Mouse (Mus musculus) E14TG2a.4 (cell line): Measurements from ENCODE around the gene Gdf3.

ENCODE experiments used
- H3K27me3 ChIP-seq: 2 replicates; pipeline ENCODE4 v1.6.1; 2014; ENCODE audit warnings: low read length, control low read depth; ENCODE audit not compliant: insufficient read depth
- H3K36me3 ChIP-seq: 2 replicates; pipeline ENCODE4 v1.6.1; 2014; ENCODE audit warnings: low read length, control low read depth; ENCODE audit not compliant: insufficient read depth
- H3K4me1 ChIP-seq: replicated peaks from 2 replicates; pipeline ENCODE4 v1.6.1; 2014; ENCODE audit warnings: low read depth, low read length, control low read depth
- H3K4me3 ChIP-seq: replicated peaks from 2 replicates; pipeline ENCODE4 v1.5.1; 2014; ENCODE audit warnings: mild to moderate bottlenecking, low read length
- H3K9me3 ChIP-seq: 2 replicates; pipeline ENCODE4 v1.6.1; 2014; ENCODE audit warnings: low read length, control low read depth
- CTCF ChIP-seq: conservative IDR thresholded peaks from 2 replicates; pipeline ENCODE4 v1.5.1; 2014; ENCODE audit warnings: low read length
- NANOG ChIP-seq: IDR thresholded peaks from 2 replicates; pipeline ENCODE4 v1.6.1; 2014; ENCODE audit warnings: borderline replicate concordance, low read length, mixed read lengths
- POU5F1 ChIP-seq: IDR thresholded peaks from 2 replicates; pipeline ENCODE4 v1.6.1; 2014; ENCODE audit warnings: low read length, borderline replicate concordance

Gdf3 gene

GRCm38 (mm10) chr6:122601615-122602014 is 8.3 kb downstream of the Gdf3 start:
- Histone ChIP-seq H3K4me1 (peaks cover 42% of the 10 kb centered on the region), H3K9me3 (no peaks in the 10 kb centered on the region), H3K27me3 (no peaks in the 10 kb centered on the region), H3K4me3 (peak overlapping the region; percentile 59; the same call in 1 of the 2 replicates), H3K36me3 (peaks cover 37% of the 10 kb centered on the region)
- TF ChIP-seq POU5F1, result no peak
- TF ChIP-seq CTCF, result no peak
- TF ChIP-seq NANOG, result no peak

GRCm38 (mm10) chr6:122601031-122601430 is 8.9 kb downstream of the Gdf3 start:
- TF ChIP-seq POU5F1, result no peak
- no peak for TF ChIP-seq NANOG
- TF ChIP-seq CTCF, result no peak
- H3K9me3 ChIP-seq, result no peaks in the 10 kb centered on the region
- H3K36me3 ChIP-seq, result peaks cover 33% of the 10 kb centered on the region
- H3K4me1 ChIP-seq, result peaks cover 39% of the 10 kb centered on the region
- H3K27me3 ChIP-seq, result no peaks in the 10 kb centered on the region
- H3K4me3 ChIP-seq, result no peak overlapping the region

- Histone ChIP-seq H3K9me3 (no peaks in the 10 kb centered on the region), H3K4me3 (no peak overlapping the region), H3K4me1 (peaks cover 38% of the 10 kb centered on the region), H3K36me3 (peaks cover 26% of the 10 kb centered on the region), H3K27me3 (no peaks in the 10 kb centered on the region)
- no peak for TF ChIP-seq CTCF
Measured at GRCm38 (mm10) chr6:122600066-122600646, 9.7 kb downstream of the Gdf3 start.

GRCm38 (mm10) chr6:122599054-122599737 is 10.7 kb downstream of the Gdf3 start:
- Histone ChIP-seq H3K36me3 (peaks cover 21% of the 10 kb centered on the region; the same call in 1 of the 2 replicates), H3K4me3 (no peak overlapping the region), H3K4me1 (peaks cover 32% of the 10 kb centered on the region), H3K27me3 (no peaks in the 10 kb centered on the region), H3K9me3 (no peaks in the 10 kb centered on the region)
- no peak for TF ChIP-seq POU5F1
- no peak; the same call in 1 of the 2 replicates for TF ChIP-seq CTCF
- TF ChIP-seq NANOG, result no peak

- H3K4me3 ChIP-seq, result no peak overlapping the region
- H3K9me3 ChIP-seq, result no peaks in the 10 kb centered on the region
- no peaks in the 10 kb centered on the region for H3K27me3 ChIP-seq
- peaks cover 26% of the 10 kb centered on the region for H3K4me1 ChIP-seq
- peaks cover 15% of the 10 kb centered on the region; the same call in 1 of the 2 replicates for H3K36me3 ChIP-seq
- no peak for TF ChIP-seq CTCF
- TF ChIP-seq POU5F1, result no peak
- TF ChIP-seq NANOG, result no peak
Measured at GRCm38 (mm10) chr6:122598436-122598835, 11.5 kb downstream of the Gdf3 start.

- H3K27me3 ChIP-seq, result no peaks in the 10 kb centered on the region
- H3K36me3 ChIP-seq, result peaks cover 15% of the 10 kb centered on the region; the same call in 1 of the 2 replicates
- H3K4me3 ChIP-seq, result no peak overlapping the region
- no peaks in the 10 kb centered on the region for H3K9me3 ChIP-seq
- H3K4me1 ChIP-seq, result peaks cover 26% of the 10 kb centered on the region
- TF ChIP-seq NANOG, result no peak
- no peak for TF ChIP-seq CTCF
- no peak for TF ChIP-seq POU5F1
Measured at GRCm38 (mm10) chr6:122598014-122598413, 11.9 kb downstream of the Gdf3 start.

- TF ChIP-seq CTCF (no peak), POU5F1 (no peak), NANOG (no peak)
- H3K36me3 ChIP-seq, result peaks cover 15% of the 10 kb centered on the region; the same call in 1 of the 2 replicates
- no peaks in the 10 kb centered on the region for H3K27me3 ChIP-seq
- no peaks in the 10 kb centered on the region for H3K9me3 ChIP-seq
- H3K4me1 ChIP-seq, result peaks cover 20% of the 10 kb centered on the region
- no peak overlapping the region for H3K4me3 ChIP-seq
Measured at GRCm38 (mm10) chr6:122596608-122597007, 13.3 kb downstream of the Gdf3 start.

GRCm38 (mm10) chr6:122595637-122596036 is 14.2 kb downstream of the Gdf3 start:
- Histone ChIP-seq H3K9me3 (no peaks in the 10 kb centered on the region), H3K4me1 (peaks cover 27% of the 10 kb centered on the region), H3K4me3 (no peak overlapping the region), H3K36me3 (peaks cover 15% of the 10 kb centered on the region; the same call in 1 of the 2 replicates), H3K27me3 (no peaks in the 10 kb centered on the region)
- TF ChIP-seq CTCF, result no peak; the same call in 1 of the 2 replicates
- TF ChIP-seq POU5F1, result no peak
- TF ChIP-seq NANOG, result no peak

- Histone ChIP-seq H3K27me3 (no peaks in the 10 kb centered on the region), H3K9me3 (no peaks in the 10 kb centered on the region), H3K4me3 (no peak overlapping the region), H3K36me3 (peaks cover 4% of the 10 kb centered on the region; the same call in 1 of the 2 replicates), H3K4me1 (peaks cover 21% of the 10 kb centered on the region)
- TF ChIP-seq POU5F1 (no peak), CTCF (peak; percentile 67)
Measured at GRCm38 (mm10) chr6:122592905-122593304, 17.0 kb downstream of the Gdf3 start.
